Mouse (Mus musculus) forebrain, postnatal 0 days (tissue): ENCODE data around the gene Ubash3a. TPM values are rescaled to one million over a fixed set of nuclear protein-coding genes. Genes with fewer than 3 reads are reported as not detected.

ENCODE experiments used
- ATAC-seq: fragments of 200-750 bp; cut with Nextera tagmentation; 2 replicates; pipeline ENCODE4 v1.8.0; 2017; ENCODE audit warnings: mild to moderate bottlenecking, moderate library complexity
- DNase-seq: peaks from one replicate; pipeline ENCODE4 v3.0.0-alpha.2; 2015
- H3K27ac ChIP-seq: fragments of 300-500 bp; sonication (generic); 2 replicates; pipeline ENCODE4 v1.5.1; 2014; ENCODE audit warnings: low read depth, mild to moderate bottlenecking, antibody characterized with exemption, low read length, moderate library complexity, mixed read lengths
- H3K27me3 ChIP-seq: fragments of 300-500 bp; sonication (generic); 2 replicates; pipeline ENCODE4 v1.6.1; 2014; ENCODE audit warnings: mild to moderate bottlenecking, low read length, mixed read lengths; ENCODE audit not compliant: insufficient read depth
- H3K36me3 ChIP-seq: fragments of 300-500 bp; sonication (generic); 2 replicates; pipeline ENCODE4 v1.6.1; 2014; ENCODE audit warnings: mild to moderate bottlenecking, moderate library complexity; ENCODE audit not compliant: insufficient read depth
- H3K4me1 ChIP-seq: fragments of 300-500 bp; sonication (generic); 2 replicates; pipeline ENCODE4 v1.6.1; 2014; ENCODE audit warnings: antibody characterized with exemption; ENCODE audit not compliant: insufficient read depth
- H3K4me2 ChIP-seq: fragments of 300-500 bp; sonication (generic); 2 replicates; pipeline ENCODE4 v1.6.1; 2014; ENCODE audit warnings: low read depth, mild to moderate bottlenecking, moderate library complexity
- H3K4me3 ChIP-seq: fragments of 300-500 bp; sonication (generic); 2 replicates; pipeline ENCODE4 v1.5.1; 2014; ENCODE audit warnings: low read depth, low read length, mixed read lengths
- H3K9ac ChIP-seq: fragments of 300-500 bp; sonication (generic); 2 replicates; pipeline ENCODE4 v1.6.1; 2014; ENCODE audit warnings: mild to moderate bottlenecking
- H3K9me3 ChIP-seq: fragments of 300-500 bp; sonication (generic); 2 replicates; pipeline ENCODE4 v1.6.1; 2016; ENCODE audit warnings: low read length
- CTCF ChIP-seq: sonication (generic); IDR thresholded peaks from 2 replicates; pipeline ENCODE4 v1.5.1; 2016; ENCODE audit warnings: antibody characterized with exemption, control low read depth, low read depth
- WGBS: fragments of 180-500 bp; shearing (Covaris S2); extraction: QIAGEN DNeasy Blood & Tissue Kit; methylation state at CpG from one replicate; pipeline ENCODE4 v1.1.7; 2014; 5-methylcytosine and 5-hydroxymethylcytosine counted together
- polyA plus RNA-seq: library from polyadenylated mRNA; unstranded; fragments of >200 nt; fragmentation: Nextera tagmentation; extraction: Ambion mirVana; gene quantifications from 2 replicates; pipeline ENCODE4 v1.2.1, GENCODE M21; 2015
- total RNA-seq: library from RNA; depleted of rRNA; stranded (reverse); fragments of >200 nt; gene quantifications from 2 replicates; pipeline ENCODE4 v1.2.3, GENCODE M21; 2014; rRNA removed

Ubash3a gene
- 0.14 and 0.54 TPM in 2 replicates for total RNA-seq
- polyA plus RNA-seq = not detected in 2 replicates

DNA sequence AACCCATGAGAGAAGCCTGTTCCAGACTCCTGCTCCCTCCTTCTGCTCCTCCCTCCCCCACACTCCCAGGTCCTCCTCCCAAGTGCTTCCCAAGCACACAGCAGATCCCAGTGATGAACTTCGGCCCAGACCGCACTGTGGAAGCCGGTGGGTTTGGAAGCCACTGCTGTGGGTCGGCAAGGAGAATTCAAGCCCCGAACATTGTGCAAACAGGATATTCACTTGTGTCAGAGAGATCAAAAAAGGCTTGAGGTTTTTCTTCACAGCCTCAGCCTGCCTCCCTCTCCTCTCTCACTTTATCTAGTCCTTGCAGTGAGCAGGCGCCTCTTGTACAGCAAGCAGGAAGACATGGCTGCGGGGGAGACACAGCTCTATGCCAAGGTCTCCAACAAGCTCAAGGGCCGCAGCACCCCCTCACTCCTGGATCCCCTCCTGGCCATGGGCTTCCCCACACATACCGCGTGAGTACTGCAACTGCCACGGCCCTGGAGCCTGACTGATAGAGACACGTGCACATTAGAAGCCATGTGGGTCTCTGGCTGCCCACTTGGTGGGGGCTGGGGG is at the start of gene Ubash3a:
TSS of gene Ubash3a (plus strand) at position 103 of the 564 bp plus-strand sequence.
- WGBS = 78% methylated on average over 12 of the region's 12 CpGs
- no peak for TF ChIP-seq CTCF
- no peak within 1 kb of the TSS for H3K27ac ChIP-seq

GRCm38 (mm10) chr17:31157921-31158320 is 49.8 kb upstream of the Ubash3a start:
- Histone ChIP-seq H3K4me1 (no peaks in the 10 kb centered on the region), H3K9me3 (no peaks in the 10 kb centered on the region), H3K4me3 (no peak overlapping the region), H3K9ac (no peak overlapping the region), H3K4me2 (no peak overlapping the region), H3K27me3 (no peaks in the 10 kb centered on the region), H3K36me3 (no peaks in the 10 kb centered on the region), H3K27ac (no peak overlapping the region)
- DNase-seq (no peak), ATAC-seq (no peak)
- no peak for TF ChIP-seq CTCF
- 82% methylated on average over 6 of the region's 6 CpGs for WGBS

More for the DNA sequence above, at the start of gene Ubash3a:
- H3K36me3 ChIP-seq = no peaks in the 10 kb centered on the region
- H3K4me2 ChIP-seq = no peak within 1 kb of the TSS
- no peak within 1 kb of the TSS for H3K4me3 ChIP-seq
- no peaks in the 10 kb centered on the region for H3K4me1 ChIP-seq
- no peaks in the 10 kb centered on the region for H3K27me3 ChIP-seq
- no peak for ATAC-seq
- no peaks in the 10 kb centered on the region for H3K9me3 ChIP-seq
- DNase-seq = no peak
- H3K9ac ChIP-seq = no peak within 1 kb of the TSS

DNA sequence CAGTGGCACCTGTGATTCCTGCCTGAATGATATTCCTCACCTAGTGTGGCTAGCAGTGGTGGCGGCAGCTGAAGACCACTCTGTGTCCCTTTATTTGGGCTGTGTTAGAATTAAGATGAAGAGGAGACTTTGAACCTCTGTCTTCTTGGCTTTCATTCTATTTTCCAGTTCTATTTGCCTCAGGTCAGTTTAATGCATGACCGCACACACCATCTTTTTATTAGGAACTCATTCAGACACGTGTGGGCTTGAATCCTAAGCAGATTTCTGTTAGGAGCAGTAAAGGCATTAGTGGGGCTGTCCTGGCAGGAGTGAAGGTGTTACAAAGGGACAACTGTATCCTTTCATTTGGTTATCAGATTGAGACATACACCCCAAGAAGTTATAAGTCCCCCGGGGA is 47.4 kb upstream of the Ubash3a start:
- Histone ChIP-seq H3K4me3 (no peak overlapping the region), H3K9me3 (no peaks in the 10 kb centered on the region), H3K36me3 (no peaks in the 10 kb centered on the region), H3K27ac (no peak overlapping the region), H3K9ac (no peak overlapping the region), H3K4me2 (no peak overlapping the region), H3K4me1 (no peaks in the 10 kb centered on the region), H3K27me3 (no peaks in the 10 kb centered on the region)
- no peak for ATAC-seq
- TF ChIP-seq CTCF = no peak
- whole genome bisulfite sequencing = 66% methylated on average over 4 of the region's 4 CpGs
- no peak for DNase-seq

- Histone ChIP-seq H3K4me2 (no peak overlapping the region), H3K36me3 (no peaks in the 10 kb centered on the region), H3K27me3 (no peaks in the 10 kb centered on the region), H3K9ac (no peak overlapping the region), H3K4me3 (no peak overlapping the region), H3K27ac (no peak overlapping the region), H3K9me3 (no peaks in the 10 kb centered on the region), H3K4me1 (no peaks in the 10 kb centered on the region)
- DNase-seq (no peak), ATAC-seq (no peak)
- no peak for TF ChIP-seq CTCF
- WGBS = 90% methylated on average over 12 of the region's 12 CpGs
These were observed 45.1 kb upstream of the Ubash3a start for GRCm38 (mm10) chr17:31162607-31163006.

DNA sequence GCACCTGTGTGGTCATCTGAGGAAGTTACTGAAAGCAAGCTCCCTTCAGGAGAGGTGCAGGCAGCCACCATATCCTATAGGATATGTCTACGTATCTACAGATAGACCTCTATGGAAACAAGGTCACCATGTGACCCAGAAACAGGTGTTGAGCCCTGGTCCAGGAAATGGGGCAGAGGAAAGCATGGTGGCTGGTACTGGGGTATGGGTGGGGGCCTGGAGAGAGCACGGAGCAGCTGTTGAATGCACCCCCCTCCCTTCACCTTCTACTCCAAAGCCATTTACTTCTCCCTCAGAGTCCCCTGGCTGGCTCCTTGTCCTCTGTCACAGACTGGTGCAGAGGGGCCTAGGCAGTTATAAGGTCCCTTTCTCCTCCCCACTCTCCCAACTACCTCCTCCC is 43.9 kb upstream of the Ubash3a start:
- H3K9ac ChIP-seq = no peak overlapping the region

GRCm38 (mm10) chr17:31165127-31165526 is 42.5 kb upstream of the Ubash3a start, which contains the start of gene Tff1:
Tff1 (minus strand) TSS chr17:31165277.
- WGBS = 87% methylated on average over 6 of the region's 6 CpGs
- ATAC-seq = no peak
- H3K27me3 ChIP-seq = no peaks in the 10 kb centered on the region

More for the DNA sequence above, 43.9 kb upstream of the Ubash3a start:
- Histone ChIP-seq H3K4me1 (no peaks in the 10 kb centered on the region), H3K27me3 (no peaks in the 10 kb centered on the region), H3K27ac (no peak overlapping the region), H3K4me3 (no peak overlapping the region), H3K4me2 (no peak overlapping the region), H3K36me3 (no peaks in the 10 kb centered on the region), H3K9me3 (no peaks in the 10 kb centered on the region)
- 75% methylated on average over 2 of the region's 2 CpGs for WGBS
- no peak for TF ChIP-seq CTCF
- no peak for DNase-seq
- ATAC-seq = no peak

GRCm38 (mm10) chr17:31169796-31170195 is 37.9 kb upstream of the Ubash3a start:
- H3K4me3 ChIP-seq = no peak overlapping the region
- no peak overlapping the region for H3K9ac ChIP-seq
- H3K27ac ChIP-seq = no peak overlapping the region
- DNase-seq (no peak), ATAC-seq (no peak)
- no peak overlapping the region for H3K4me2 ChIP-seq
- 96% methylated on average over 5 of the region's 5 CpGs for WGBS
- H3K9me3 ChIP-seq = no peaks in the 10 kb centered on the region
- H3K36me3 ChIP-seq = no peaks in the 10 kb centered on the region
- H3K4me1 ChIP-seq = no peaks in the 10 kb centered on the region
- no peaks in the 10 kb centered on the region for H3K27me3 ChIP-seq
- no peak for TF ChIP-seq CTCF

More at GRCm38 (mm10) chr17:31165127-31165526, 42.5 kb upstream of the Ubash3a start, which contains the start of gene Tff1:
- Histone ChIP-seq H3K9me3 (no peaks in the 10 kb centered on the region), H3K27ac (no peak within 1 kb of the TSS), H3K4me1 (no peaks in the 10 kb centered on the region), H3K9ac (no peak within 1 kb of the TSS), H3K4me3 (no peak within 1 kb of the TSS), H3K4me2 (no peak within 1 kb of the TSS), H3K36me3 (no peaks in the 10 kb centered on the region)
- DNase-seq = no peak
- TF ChIP-seq CTCF = no peak
